Mouse (Mus musculus): ENCODE results near the gene Hspa1l.

- peak; percentile 53 for TF ChIP-seq CTCF (IDR thresholded peaks at IDR 0.05; ENCODE audit: low read depth)
- no peak for TF ChIP-seq EP300 (IDR thresholded peaks at IDR 0.05; ENCODE audit: low read depth)
These were observed 49.6 kb upstream of the Hspa1l start for GRCm38 (mm10) chr17:34922939-34923338.
